Mouse (Mus musculus) adipocyte (in vitro differentiated cells): ENCODE measurements around the gene Atp8b3.

Experiments used
- DNase-seq: peaks from one replicate; pipeline ENCODE4 v3.0.0-alpha.2; 2016; ENCODE audit warnings: low spot score

Atp8b3 gene

DNA sequence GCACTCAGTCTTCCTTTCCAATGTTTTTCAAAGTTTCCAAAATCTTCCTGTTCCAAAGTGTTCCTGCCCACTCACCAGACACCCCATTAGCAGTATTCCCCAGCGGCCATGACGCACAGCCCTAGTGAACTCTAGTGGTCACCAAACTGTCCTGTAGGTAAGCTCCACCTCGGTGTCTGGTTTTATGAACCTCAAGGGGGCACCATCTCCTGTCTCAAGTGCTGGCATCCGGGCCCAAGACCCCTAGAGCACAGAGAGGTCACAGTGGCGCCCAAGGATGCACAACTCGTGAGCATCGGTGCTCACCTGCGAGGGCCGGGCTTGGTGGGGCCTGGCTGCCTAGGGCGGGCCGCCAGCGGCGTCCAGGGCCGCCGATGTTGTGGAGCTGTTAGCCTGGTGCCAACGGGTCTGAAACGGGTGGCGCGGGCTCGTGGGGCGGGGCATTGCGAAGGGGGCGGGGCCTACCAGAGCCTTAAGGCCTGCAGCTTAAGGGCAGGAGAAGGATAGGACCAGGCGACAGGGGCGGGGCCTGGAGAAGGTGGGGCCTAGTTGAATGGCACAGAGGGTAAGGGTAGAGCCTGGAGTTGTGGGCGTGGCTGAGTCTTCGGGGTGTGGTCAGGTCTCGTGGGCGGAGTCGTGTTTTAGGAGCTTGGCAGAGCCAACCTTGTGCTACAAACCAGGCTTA lies at the start of gene Atp8b3:
Atp8b3 (minus strand) TSS at position 415 of the 685 bp plus-strand sequence.
- peak; percentile 68 for DNase-seq

DNA sequence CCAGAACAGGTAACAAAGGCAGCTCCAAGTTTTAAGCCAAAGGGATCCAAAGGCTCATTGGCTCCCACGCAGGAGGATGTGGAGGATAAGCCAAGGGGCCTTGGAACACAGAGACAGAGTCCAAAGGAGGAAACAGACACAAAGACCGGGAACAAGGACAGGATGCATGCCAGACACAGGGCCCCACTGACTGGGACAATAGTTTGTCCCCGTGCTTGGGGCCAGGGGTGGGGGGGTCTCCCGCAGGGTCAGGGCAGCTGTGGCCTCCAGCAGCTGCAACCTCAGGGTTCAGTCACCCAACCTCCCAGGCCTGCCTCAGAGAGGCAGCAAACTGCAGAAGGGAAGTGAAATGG lies 48.4 kb upstream of the Atp8b3 start:
- no peak for DNase-seq

GRCm38 (mm10) chr10:80586407-80587304 lies 47.7 kb upstream of the Atp8b3 start:
- DNase-seq, result no peak

- no peak for DNase-seq
Observed at GRCm38 (mm10) chr10:80585581-80585980, 46.7 kb upstream of the Atp8b3 start.

DNA sequence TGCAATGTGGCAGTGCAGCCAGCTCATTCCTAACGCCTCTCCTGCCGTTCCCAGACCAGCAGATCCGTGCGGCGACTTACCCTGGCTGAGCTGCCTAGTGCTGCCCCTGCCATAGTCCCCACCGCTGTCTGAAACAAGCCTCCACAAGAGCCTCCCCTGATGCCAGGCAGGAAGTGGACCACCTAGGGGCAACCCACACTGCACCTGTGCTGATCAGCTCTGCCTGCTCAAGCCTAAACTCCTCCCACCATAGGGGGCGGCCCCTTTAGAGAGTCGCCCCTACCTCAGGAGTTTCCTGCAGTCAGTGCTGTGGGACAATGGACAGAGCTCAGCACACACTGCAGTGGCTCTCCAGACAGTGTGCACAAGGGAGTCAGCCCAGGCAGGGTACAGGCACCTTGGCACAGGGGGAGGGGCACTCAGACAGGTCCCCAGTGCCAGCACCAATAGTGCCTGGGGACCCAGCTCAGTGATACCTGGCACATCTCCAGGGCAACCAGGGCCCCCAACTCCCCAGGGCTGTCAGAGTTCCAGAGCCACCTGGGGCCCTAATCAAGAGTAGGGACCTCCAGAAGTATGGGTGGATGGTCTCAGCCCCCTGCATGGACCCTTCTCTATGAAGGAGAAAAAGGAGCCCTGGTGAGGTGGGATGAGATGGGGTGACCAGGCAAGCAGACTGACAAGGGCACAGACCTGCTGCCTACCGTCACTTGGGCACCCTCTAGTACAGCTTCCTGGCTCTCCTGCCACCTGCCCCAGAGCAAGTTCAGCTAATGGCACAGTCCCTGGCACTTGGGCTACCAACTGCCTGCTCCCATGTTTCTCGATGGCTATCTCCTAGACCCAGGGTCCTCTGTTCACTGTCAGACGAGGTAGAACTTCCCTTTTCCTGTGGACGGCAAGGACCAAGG lies 46.0 kb upstream of the Atp8b3 start:
- DNase-seq, result no peak

GRCm38 (mm10) chr10:80584045-80584488 lies 45.1 kb upstream of the Atp8b3 start:
- no peak for DNase-seq

- no peak for DNase-seq
Observed at GRCm38 (mm10) chr10:80583047-80583446, 44.1 kb upstream of the Atp8b3 start.

DNA sequence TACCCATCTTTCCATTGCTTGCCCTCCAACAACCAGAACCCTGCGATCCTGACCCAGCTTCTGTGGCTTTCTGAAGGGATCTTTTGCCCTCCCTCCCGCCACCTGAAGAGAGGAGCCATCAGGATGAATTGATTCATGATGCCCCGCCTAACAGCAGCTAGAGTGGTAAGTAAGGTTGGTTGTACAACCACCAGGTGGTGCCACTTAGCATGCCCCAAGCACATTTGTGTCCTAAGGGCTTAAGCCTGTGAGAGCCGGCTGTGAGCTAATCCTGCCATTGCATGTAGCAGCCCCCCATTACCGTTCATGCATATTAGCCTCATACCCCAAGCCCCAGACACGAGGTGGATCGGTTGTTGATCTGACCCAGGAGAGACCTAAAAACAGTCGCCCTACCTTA lies 40.0 kb upstream of the Atp8b3 start:
- peak; percentile 77 for DNase-seq

- DNase-seq, result peak; percentile 83
Observed at GRCm38 (mm10) chr10:80578131-80578750, 39.3 kb upstream of the Atp8b3 start.

DNA sequence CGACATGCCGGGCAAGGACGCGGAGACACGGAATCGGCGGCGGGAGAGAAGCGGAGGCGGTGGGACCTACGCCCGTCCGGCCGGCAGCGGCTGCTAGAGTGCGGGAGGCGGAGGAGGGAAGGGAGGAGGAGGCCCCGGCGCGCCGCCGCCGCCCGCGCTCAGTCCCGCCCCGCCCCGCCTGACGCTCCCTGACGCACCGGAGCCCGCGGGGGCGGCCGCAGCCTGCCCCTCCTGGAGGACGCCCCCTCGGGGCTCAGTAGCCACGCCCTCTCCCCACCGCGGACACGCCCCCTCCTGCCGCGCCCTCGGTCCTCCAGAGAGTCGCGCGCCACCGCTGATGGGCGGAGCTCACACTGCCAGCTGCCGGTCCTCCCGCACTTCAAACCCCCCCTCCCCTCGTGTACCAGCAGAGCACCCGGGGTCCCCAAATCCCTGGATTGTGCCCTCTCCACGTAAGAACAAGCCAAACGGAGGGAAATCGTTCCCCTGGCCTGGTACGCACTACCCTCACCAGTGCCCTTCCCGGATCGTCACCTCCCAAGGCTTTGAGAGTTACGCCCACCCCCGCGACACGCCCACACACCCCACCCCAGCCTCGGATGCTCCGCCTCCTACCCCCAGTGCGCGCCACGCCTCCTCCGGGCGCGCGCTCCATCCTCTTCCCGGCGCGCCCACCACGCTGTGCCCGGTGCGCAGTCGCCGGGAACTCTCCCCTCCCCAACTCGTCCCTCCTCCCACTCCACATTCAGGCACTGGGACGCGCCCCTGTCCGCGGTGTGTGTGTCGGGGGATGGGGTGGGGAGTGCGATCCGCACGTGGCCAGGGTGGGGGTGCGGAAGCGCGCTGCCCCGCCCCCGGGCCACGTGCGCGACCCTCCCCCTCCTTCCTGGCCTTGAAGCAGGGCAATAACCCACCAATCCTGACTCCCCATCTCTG lies 38.5 kb upstream of the Atp8b3 start, which contains the start of gene Klf16:
Klf16 (minus strand) TSS at position 127 of the 936 bp plus-strand sequence.
- DNase-seq, result peak; percentile 96

- peak; percentile 39 for DNase-seq
Observed at GRCm38 (mm10) chr10:80576351-80577194, 37.6 kb upstream of the Atp8b3 start.

DNA sequence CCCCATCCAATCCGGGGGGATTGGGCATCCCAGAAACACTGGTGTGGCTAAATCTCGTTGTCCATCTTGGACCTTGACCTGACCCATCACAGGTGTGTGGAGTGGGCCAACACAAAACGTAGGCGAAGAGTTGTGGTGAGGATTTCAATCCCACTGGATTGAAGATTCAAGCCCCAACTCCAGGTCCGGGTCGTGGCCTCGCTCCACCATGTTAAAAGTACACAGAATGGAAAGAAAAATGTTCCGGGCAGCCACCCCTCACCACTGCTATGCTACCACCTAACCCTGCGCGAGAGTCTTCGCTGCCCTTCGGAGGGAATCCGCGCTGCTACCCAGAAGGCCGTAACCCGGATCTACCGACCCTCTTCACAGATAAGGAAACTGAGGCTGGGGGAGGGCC lies 37.0 kb upstream of the Atp8b3 start:
- DNase-seq, result no peak

DNA sequence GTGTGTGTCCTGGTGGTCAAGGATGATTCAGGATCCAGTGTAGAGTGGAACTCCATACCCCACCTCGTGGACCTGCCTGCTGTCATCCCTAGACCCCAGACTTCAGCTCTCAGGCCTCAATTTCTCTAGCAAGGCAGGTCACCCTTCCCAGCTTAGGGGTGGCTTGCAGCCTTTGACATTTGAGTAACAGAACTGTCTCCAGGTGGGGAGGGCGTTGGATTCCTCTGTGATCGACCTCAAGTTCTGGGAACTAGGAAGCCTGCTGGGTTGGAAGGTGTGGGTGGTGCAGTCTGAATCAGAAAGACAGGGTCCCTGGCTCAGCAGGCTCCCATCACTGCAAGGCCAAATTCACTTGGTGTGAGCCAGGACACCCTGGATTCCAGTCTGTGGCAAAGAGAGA lies 36.0 kb upstream of the Atp8b3 start:
- DNase-seq, result no peak

- no peak for DNase-seq
Observed at GRCm38 (mm10) chr10:80573944-80574343, 35.0 kb upstream of the Atp8b3 start.

- DNase-seq, result no peak
Observed at GRCm38 (mm10) chr10:80572477-80572876, 33.6 kb upstream of the Atp8b3 start.

- no peak for DNase-seq
Observed at GRCm38 (mm10) chr10:80570871-80571836, 32.2 kb upstream of the Atp8b3 start.

DNA sequence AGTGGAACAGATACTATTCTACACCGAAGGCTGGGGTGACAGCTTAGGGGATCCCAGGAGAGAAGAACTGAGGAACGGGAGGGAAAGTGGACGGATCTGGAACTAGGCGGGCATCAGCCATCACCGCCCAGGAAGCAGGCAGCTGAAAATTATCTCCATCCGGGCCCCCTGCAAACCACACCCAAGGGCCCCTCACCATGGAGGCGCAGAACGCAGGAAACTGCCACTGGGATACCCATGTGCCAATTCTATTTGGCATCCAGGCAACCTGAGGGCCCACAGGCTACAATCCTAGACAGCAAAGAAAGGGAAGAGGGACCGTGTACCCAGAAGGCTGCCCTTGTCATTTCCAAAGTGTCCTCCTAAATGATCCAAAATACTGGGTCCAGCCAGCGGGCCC lies 31.5 kb upstream of the Atp8b3 start:
- no peak for DNase-seq

GRCm38 (mm10) chr10:80569664-80570066 lies 30.7 kb upstream of the Atp8b3 start:
- DNase-seq, result no peak
